Mouse (Mus musculus) adrenal gland, postnatal 14 days (tissue): ENCODE results near the gene Ankfy1. TPM values are rescaled to one million over a fixed set of nuclear protein-coding genes. Genes with fewer than 3 reads are reported as not detected.
"Not testable (repeated sequence)": the region's sequence is repeated elsewhere in the genome, so short reads cannot be mapped to it uniquely, and the experiment has no call there.

Source experiments
- DNase-seq: peaks from one replicate; pipeline ENCODE4 v3.0.0; 2021; ENCODE audit warnings: mixed read lengths
- long read RNA-seq, 2 experiments: library from polyadenylated mRNA; stranded (forward); transcript quantifications; one replicate each; pipeline ENCODE4 v2.0.0; 2021
- total RNA-seq: library from RNA; stranded (reverse); gene quantifications from 2 replicates; pipeline ENCODE4 v1.2.3, GENCODE M21; 2021

Ankfy1 gene
- 35.6 and 38.9 TPM in 2 replicates for total RNA-seq
- long read RNA-seq, experiment 1, full-length matches to known transcripts = 3 of 10 reads
- long read RNA-seq, experiment 1, partial matches to known transcripts = 2 of 10 reads
- long read RNA-seq, experiment 1, other reads (novel, unspliced or antisense) = 5 of 10 reads
- long read RNA-seq, experiment 2, full-length matches to known transcripts = 3 of 6 reads
- long read RNA-seq, experiment 2, partial matches to known transcripts = 1 of 6 reads
- long read RNA-seq, experiment 2, other reads (novel, unspliced or antisense) = 2 of 6 reads

DNA sequence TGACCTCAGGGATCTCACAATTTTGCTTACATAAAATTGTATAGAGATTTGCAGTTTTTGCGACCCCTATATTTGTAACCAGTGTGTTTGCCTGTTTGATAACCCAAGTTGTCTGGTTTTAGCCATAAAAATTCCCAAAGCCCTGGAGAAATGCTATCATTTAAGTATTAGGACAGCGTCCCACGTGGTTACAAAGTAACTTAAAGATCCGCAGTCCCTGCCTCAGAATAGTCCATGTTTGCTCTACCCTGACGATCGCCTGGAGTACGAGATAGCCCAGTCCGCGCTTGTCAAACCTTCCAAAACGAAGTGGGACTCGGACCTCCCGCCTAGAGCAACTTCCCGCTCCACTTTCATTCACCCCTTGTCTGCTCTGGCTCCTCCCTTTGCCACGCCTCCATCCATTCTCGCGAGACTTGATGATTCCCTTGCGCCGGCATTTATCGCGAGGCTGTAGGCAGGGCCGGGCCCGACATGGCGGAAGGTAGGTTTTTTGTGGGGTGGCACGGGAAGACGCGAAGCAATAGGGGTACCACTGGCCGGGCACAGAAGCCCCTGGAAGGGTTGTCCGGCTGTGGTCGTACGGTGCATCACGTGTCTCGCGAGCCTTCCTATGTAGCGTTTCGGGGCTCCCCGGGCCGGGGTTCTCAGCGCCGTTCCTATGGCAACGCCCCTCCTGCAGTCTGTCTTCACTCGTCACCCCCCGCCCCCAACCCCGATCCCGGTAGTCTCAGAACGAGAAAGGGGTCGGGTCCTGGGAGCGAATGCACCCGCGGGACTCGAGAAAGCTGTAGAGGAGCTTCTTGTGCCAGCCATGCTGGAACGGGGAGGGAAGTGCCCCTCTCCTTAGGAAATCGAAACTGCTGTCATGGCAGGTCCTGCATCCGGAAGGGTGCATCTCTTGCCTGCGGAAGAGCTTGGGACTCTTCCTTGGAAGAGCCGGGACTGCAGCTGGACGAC is at the start of gene Ankfy1:
TSS of gene Ankfy1 (plus strand) at position 456 of the 960 bp plus-strand sequence.
- DNase-seq = peak; percentile 98

- DNase-seq = no peak
Measured at GRCm38 (mm10) chr11:72642730-72643129, 47.1 kb upstream of the Ankfy1 start.

- peak; percentile 14 for DNase-seq
Measured at GRCm38 (mm10) chr11:72645386-72645785, 44.4 kb upstream of the Ankfy1 start.

- DNase-seq = no peak
Measured at GRCm38 (mm10) chr11:72650347-72650746, 39.5 kb upstream of the Ankfy1 start.

GRCm38 (mm10) chr11:72659918-72660317 is 29.9 kb upstream of the Ankfy1 start:
- no peak for DNase-seq

DNA sequence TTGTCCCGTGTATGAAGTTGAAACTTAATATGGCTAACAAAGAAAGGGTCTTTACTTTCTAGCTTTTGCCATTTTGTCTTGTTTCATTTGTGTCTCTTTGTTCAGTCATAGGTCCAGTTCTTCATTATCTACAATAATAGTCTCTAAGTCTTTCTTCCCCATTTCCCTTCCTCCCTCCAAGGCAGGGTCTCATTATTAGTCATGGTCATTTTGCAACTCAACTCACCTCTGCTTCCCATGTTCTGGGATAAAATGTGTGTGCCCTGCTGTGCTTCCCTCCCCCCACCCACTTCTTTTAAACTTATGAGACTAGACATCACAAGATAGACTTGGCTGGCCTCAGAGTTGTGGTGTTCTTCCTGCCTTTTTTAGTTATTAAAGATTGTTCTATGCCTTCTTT is 29.4 kb upstream of the Ankfy1 start:
- DNase-seq = no peak

GRCm38 (mm10) chr11:72664641-72665040 is 25.2 kb upstream of the Ankfy1 start:
- DNase-seq = no peak

- DNase-seq = no peak
Measured at GRCm38 (mm10) chr11:72670634-72671033, 19.2 kb upstream of the Ankfy1 start.

DNA sequence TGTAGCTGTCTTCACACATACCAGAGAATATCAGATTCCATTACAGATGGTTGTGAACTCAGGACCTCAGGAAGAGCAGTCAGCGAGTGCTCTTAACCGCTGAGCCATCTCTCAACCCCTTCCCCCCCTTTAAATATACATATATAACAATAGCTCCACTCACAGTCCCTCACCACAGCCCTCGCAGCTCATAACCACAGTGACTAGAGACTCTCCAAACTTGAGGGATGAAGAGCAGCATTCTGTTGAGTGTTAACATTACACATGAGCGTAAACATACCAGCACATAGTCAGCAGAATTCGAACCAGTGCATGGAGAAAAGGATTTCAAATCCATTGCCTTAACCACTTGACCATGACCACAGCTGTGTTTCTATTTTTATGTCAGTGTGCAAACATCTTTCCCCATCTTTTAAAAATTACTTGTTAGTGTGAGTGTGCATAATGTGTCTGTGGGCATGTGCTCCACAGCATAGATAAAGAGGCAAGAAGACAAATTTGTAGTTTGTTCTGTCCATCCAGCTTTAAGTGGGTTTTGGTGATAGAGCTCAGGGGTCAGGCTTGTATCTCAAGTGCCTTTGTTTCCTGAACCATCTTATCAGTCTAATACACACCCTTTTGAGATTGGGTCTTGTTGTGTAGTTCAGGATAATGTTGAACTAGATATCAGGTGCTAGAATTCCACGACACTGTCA is 18.4 kb upstream of the Ankfy1 start:
- no peak for DNase-seq

GRCm38 (mm10) chr11:72672438-72672837 is 17.4 kb upstream of the Ankfy1 start:
- DNase-seq = no peak

DNA sequence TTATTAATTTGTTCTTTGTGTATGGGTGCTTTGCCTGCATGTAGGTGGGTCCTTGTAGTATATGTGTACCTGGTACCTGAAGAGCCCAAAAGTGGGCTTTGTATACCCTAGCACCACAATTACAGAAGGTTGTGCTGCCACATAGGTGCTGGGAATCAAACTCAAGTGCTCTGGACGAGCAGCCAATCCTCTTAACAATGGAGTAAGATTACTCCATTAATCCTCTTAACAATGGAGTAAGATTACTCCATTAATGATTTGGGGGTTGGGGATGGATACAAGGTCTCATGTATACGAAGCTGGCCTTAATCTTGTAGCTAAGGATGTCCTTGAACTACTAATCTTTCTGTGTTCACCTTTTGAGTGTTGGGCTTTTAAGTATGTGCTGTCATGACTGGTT is 14.5 kb upstream of the Ankfy1 start:
- DNase-seq = no peak

DNA sequence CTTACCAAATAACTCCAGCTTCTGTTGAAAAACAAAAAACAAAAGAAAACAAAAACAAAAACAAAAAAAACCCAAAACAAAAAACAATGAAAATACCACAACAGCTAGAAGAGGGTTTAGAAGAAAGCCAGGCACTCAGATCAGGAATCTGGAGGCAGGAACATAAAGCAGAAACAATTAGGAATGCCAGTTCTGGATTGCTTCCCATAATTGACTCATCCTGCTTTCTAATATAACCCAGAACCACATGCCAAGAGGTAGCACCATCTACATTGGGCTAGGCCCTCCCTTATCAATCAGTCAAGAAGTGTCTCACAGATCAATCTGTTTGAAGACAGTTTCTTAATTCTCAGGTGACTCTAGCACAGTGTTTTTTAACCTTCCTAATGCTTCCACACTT is 9.1 kb upstream of the Ankfy1 start:
- DNase-seq = no peak

- DNase-seq = no peak
Measured at GRCm38 (mm10) chr11:72683402-72683801, 6.4 kb upstream of the Ankfy1 start.

GRCm38 (mm10) chr11:72686697-72687096 is 3.1 kb upstream of the Ankfy1 start:
- DNase-seq = no peak

- peak; percentile 14 for DNase-seq
Measured at GRCm38 (mm10) chr11:72688242-72688641, 1.6 kb upstream of the Ankfy1 start.

GRCm38 (mm10) chr11:72689115-72689514 is 691 bp upstream of the Ankfy1 start:
- DNase-seq = no peak

DNA sequence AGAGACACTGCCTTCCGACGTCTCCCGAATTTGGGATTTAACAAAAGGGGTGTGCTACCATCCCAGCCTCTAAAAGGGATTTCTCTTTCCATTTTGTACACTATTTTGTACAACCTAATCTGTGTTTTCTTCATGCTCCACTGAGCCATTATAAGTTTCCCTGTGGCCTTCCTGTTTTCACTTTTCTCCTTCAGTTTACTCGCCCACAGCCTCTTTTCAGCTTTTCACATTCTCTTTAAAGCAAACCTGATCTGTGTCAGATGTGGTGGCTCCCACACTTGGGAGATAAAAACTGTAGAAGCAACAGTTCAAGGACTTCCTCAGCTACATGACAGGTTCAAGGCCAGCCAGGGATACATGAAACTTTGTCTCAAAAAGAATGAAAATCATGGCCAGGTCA is 2.5 kb downstream of the Ankfy1 start:
- no peak for DNase-seq

- DNase-seq = no peak
Measured at GRCm38 (mm10) chr11:72695025-72695424, 5.2 kb downstream of the Ankfy1 start.

DNA sequence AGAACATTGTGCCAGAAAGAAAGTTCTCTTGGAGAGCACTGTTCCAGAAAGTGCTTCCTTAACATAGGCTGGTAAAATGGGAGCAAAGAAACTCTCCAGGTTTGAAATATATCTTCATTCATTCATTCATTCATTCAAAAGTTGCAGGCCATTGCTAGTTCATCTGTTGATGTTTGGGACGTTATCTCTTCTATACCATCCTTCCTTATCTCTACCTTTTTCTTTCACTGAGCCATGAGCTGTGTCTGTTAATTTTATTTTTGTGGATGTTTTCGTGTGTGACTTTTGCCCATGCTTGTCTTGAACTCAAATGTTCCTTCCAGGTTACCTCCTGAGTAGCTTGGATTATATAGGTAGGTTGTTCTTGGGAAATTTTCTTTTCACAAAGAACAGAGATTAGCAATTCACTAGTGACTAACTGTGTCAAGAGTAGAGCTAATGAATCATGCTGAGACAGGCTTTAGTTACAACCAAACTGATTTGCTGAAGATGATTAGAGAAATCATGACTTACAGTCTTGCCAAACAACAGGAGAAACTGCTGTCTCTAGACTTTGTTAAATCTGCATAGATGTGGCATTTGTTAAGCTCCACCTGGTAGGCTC is 6.7 kb downstream of the Ankfy1 start:
- no peak for DNase-seq

DNA sequence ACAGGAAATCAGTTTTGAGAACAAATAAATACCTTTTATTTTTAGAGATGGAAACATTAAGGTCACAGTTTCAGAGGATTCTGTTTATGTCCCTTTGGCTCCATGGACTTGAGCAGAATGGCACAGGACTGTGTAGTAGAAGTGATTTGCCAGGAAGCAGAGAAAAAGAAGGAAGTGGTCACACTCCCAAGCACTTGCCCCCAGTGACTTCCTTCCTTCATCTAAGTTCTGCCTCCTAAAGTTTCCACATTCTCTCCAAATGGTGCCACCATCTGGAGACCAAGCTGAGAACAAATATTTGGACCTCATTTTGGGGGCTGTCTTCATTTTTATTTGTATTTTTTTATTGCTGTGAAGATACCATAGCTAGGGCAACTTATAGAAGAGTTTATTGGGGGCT is 7.5 kb downstream of the Ankfy1 start:
- no peak for DNase-seq

GRCm38 (mm10) chr11:72705111-72705510 is 15.3 kb downstream of the Ankfy1 start:
- DNase-seq = not testable (repeated sequence)

DNA sequence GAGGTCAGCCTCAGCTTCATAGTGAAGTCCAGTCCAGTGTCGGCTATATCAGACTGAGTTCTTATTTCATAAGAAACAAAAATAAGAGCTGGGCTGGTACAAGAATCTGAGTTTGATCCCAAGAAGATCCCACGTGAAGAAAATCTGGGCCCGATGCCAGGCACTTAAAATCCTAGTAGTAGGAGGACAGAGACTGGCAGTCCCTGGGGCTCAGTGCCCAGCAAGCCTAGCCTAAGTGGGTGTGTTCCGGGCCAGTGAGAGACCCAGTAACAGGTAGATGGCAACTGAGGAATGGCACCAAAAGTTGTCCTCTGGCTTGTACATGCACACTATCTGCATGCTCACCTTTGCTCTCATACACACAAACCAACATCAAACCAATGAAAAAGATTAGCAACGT is 22.9 kb downstream of the Ankfy1 start:
- peak; percentile 16 for DNase-seq
